Mouse (Mus musculus): ENCODE measurements at regions not wholly inside any gene's neighbourhood (a gene's known extent, or its start where the extent isn't known, plus 50 kb on each side); places are given as distances from the start of the nearest gene placed in this dataset.

- Histone ChIP-seq H3K9me3 (ENCODE audit: control insufficient read depth, low read length) (no peaks in the 10 kb centered on the region), H3K9ac (ENCODE audit: low read depth, low read length) (no peak overlapping the region), H3K4me2 (no peak overlapping the region), H3K4me1 (replicated peaks; ENCODE audit: control insufficient read depth, insufficient read depth, low read length) (no peaks in the 10 kb centered on the region), H3K4me3 (ENCODE audit: low read depth, low read length) (no peak overlapping the region), H3K27ac (ENCODE audit: low read depth, low read length) (no peak overlapping the region), H3K27me3 (replicated peaks; ENCODE audit: control insufficient read depth, insufficient read depth, low read length) (no peaks in the 10 kb centered on the region), H3K36me3 (ENCODE audit: control insufficient read depth, insufficient read depth, low read length) (no peaks in the 10 kb centered on the region)
- no peak for DNase-seq (ENCODE audit: low spot score)
- WGBS: 82% methylated on average over 11 of the region's 11 CpGs
- ATAC-seq (replicated peaks; ENCODE audit: low FRiP score): no peak
These were observed 60.8 kb downstream of the Mis18a start for GRCm38 (mm10) chr16:90666271-90666986.

DNA sequence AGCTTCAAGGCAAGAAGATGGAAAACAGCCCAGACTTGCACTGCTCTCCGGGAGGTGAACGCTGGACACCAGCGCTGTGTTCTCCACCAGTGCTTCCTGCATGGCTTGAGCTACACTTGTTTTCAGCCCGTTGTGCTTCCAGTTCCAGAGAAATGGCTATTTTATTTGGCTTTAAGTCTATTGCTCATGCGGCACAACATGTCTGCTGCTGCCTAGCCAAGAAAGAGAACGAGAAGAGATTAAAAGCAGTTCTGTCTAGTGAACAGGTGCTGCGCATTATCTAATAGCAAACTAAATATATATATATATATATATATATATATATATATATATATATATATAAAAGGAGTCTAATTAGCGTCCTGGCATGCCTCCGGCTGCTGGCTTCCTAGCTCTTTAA lies 63.1 kb downstream of the Mis18a start:
- no peaks in the 10 kb centered on the region for H3K9me3 ChIP-seq (ENCODE audit: control insufficient read depth, low read length)
- no peaks in the 10 kb centered on the region for H3K36me3 ChIP-seq (ENCODE audit: control insufficient read depth, insufficient read depth, low read length)
- ATAC-seq (replicated peaks; ENCODE audit: low FRiP score): no peak
- H3K4me2 ChIP-seq: no peak overlapping the region
- WGBS: 78% methylated on average over 9 of the region's 9 CpGs
- no peaks in the 10 kb centered on the region for H3K27me3 ChIP-seq (replicated peaks; ENCODE audit: control insufficient read depth, insufficient read depth, low read length)
- no peak overlapping the region for H3K4me3 ChIP-seq (ENCODE audit: low read depth, low read length)
- no peak for DNase-seq (ENCODE audit: low spot score)
- H3K27ac ChIP-seq (ENCODE audit: low read depth, low read length): no peak overlapping the region
- no peak overlapping the region for H3K9ac ChIP-seq (ENCODE audit: low read depth, low read length)
- no peaks in the 10 kb centered on the region for H3K4me1 ChIP-seq (replicated peaks; ENCODE audit: control insufficient read depth, insufficient read depth, low read length)

DNA sequence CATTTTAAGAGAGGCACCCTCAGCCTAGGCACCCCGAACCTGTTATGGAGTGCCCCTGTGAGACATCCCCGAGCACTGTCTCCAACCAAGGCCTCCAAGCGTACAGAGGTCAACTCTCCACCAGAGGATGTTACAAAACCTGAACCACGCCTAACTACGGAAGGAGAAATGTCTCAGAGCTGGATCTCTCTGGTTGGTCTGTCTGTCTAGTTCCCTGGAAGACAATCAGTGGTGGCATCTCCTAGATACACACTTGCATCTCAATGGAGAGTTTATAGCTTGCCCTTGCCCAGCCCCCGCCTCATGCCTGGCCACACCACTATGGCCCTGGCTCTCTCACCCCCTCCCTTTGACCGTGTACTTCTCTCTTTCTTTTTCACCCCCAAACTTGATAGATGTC lies 69.2 kb downstream of the Mis18a start:
- no peak overlapping the region for H3K4me3 ChIP-seq (ENCODE audit: low read depth, low read length)
- no peak overlapping the region for H3K27ac ChIP-seq (ENCODE audit: low read depth, low read length)
- WGBS: 79% methylated on average over 7 of the region's 7 CpGs
- no peak for ATAC-seq (replicated peaks; ENCODE audit: low FRiP score)
- no peak overlapping the region for H3K4me2 ChIP-seq
- no peak overlapping the region for H3K9ac ChIP-seq (ENCODE audit: low read depth, low read length)
- no peaks in the 10 kb centered on the region for H3K9me3 ChIP-seq (ENCODE audit: control insufficient read depth, low read length)
- no peaks in the 10 kb centered on the region for H3K36me3 ChIP-seq (ENCODE audit: control insufficient read depth, insufficient read depth, low read length)
- DNase-seq (ENCODE audit: low spot score): no peak
- no peaks in the 10 kb centered on the region for H3K27me3 ChIP-seq (replicated peaks; ENCODE audit: control insufficient read depth, insufficient read depth, low read length)
- no peaks in the 10 kb centered on the region for H3K4me1 ChIP-seq (replicated peaks; ENCODE audit: control insufficient read depth, insufficient read depth, low read length)

DNA sequence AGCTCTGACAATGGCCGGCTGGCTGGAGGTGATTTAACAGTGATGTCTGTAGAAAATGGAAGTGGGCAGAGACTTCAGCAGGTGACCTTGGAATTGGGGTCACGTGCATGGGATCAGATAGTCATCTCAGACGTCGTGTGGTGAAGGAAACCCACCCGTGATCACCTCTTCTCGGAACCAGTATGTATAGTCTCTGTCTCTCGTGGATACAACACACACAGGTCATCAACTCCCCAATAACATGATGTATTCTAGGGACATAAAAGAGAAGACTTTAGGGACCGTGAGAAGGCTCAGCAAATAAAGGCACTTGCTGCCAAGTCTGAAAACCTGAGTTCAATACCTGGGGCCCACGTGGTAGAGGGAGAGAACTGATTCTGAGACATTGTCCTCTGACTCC lies 70.2 kb downstream of the Mis18a start:
- DNase-seq (ENCODE audit: low spot score): no peak
- Histone ChIP-seq H3K36me3 (ENCODE audit: control insufficient read depth, insufficient read depth, low read length) (no peaks in the 10 kb centered on the region), H3K4me1 (replicated peaks; ENCODE audit: control insufficient read depth, insufficient read depth, low read length) (no peaks in the 10 kb centered on the region), H3K9me3 (ENCODE audit: control insufficient read depth, low read length) (no peaks in the 10 kb centered on the region), H3K4me3 (ENCODE audit: low read depth, low read length) (no peak overlapping the region), H3K9ac (ENCODE audit: low read depth, low read length) (no peak overlapping the region), H3K27ac (ENCODE audit: low read depth, low read length) (no peak overlapping the region), H3K27me3 (replicated peaks; ENCODE audit: control insufficient read depth, insufficient read depth, low read length) (no peaks in the 10 kb centered on the region), H3K4me2 (no peak overlapping the region)
- WGBS: 76% methylated on average over 9 of the region's 9 CpGs
- no peak for ATAC-seq (replicated peaks; ENCODE audit: low FRiP score)

- H3K27me3 ChIP-seq (replicated peaks; ENCODE audit: control insufficient read depth, insufficient read depth, low read length): no peaks in the 10 kb centered on the region
- H3K9ac ChIP-seq (ENCODE audit: low read depth, low read length): no peak overlapping the region
- DNase-seq (ENCODE audit: low spot score) (no peak), ATAC-seq (replicated peaks; ENCODE audit: low FRiP score) (no peak)
- no peaks in the 10 kb centered on the region for H3K36me3 ChIP-seq (ENCODE audit: control insufficient read depth, insufficient read depth, low read length)
- H3K27ac ChIP-seq (ENCODE audit: low read depth, low read length): no peak overlapping the region
- no peaks in the 10 kb centered on the region for H3K9me3 ChIP-seq (ENCODE audit: control insufficient read depth, low read length)
- no peaks in the 10 kb centered on the region for H3K4me1 ChIP-seq (replicated peaks; ENCODE audit: control insufficient read depth, insufficient read depth, low read length)
- H3K4me3 ChIP-seq (ENCODE audit: low read depth, low read length): no peak overlapping the region
- 71% methylated on average over 16 of the region's 16 CpGs for WGBS
- no peak overlapping the region for H3K4me2 ChIP-seq
These were observed 70.6 kb downstream of the Mis18a start for GRCm38 (mm10) chr16:90656571-90657011.

DNA sequence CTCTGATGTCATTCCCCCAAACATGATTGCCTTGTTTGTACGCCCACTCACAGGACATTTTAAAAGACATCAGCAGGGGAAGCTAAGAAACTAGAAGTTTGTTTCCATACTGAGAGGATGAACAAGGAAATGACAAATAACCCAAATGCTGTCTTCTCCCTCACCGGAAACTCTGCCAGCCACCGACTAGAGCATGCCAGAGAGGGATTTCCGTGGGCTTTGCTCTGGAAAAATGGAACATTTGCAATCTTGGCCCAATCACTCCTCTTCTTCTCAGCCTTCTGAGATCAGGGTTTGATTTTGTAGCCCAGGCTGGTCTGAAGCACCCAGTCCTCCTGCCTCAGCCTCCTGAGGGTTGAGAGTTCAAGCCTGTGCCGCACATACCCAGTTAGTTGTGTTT lies 72.4 kb downstream of the Mis18a start:
- Histone ChIP-seq H3K27ac (ENCODE audit: low read depth, low read length) (no peak overlapping the region), H3K9ac (ENCODE audit: low read depth, low read length) (no peak overlapping the region), H3K4me3 (ENCODE audit: low read depth, low read length) (no peak overlapping the region), H3K4me2 (no peak overlapping the region), H3K27me3 (replicated peaks; ENCODE audit: control insufficient read depth, insufficient read depth, low read length) (no peaks in the 10 kb centered on the region), H3K36me3 (ENCODE audit: control insufficient read depth, insufficient read depth, low read length) (no peaks in the 10 kb centered on the region), H3K4me1 (replicated peaks; ENCODE audit: control insufficient read depth, insufficient read depth, low read length) (no peaks in the 10 kb centered on the region), H3K9me3 (ENCODE audit: control insufficient read depth, low read length) (no peaks in the 10 kb centered on the region)
- DNase-seq (ENCODE audit: low spot score): no peak
- no peak for ATAC-seq (replicated peaks; ENCODE audit: low FRiP score)
- 82% methylated on average over 5 of the region's 5 CpGs for WGBS

DNA sequence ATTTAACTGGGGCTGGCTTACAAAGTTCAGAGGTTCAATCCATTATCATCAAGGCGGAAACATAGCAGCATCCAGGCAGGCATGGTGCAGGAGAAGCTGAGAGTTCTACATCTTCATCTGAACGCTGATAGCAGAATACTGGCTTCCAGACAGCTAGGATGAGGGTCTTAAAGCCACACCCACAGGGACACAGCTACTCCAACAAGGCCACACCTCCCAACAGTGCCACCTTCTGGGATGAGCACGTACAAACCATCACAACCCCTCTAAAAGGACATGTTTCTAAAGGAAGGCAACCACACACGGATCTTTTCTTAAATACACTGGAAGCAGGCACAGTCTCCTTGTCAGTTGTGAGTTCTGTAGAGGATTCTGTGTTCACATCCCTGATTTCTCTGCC lies 74.4 kb downstream of the Mis18a start:
- no peak overlapping the region for H3K27ac ChIP-seq (ENCODE audit: low read depth, low read length)
- no peak overlapping the region for H3K4me3 ChIP-seq (ENCODE audit: low read depth, low read length)
- no peak overlapping the region for H3K4me2 ChIP-seq
- WGBS: 53% methylated on average over 4 of the region's 4 CpGs
- no peaks in the 10 kb centered on the region for H3K4me1 ChIP-seq (replicated peaks; ENCODE audit: control insufficient read depth, insufficient read depth, low read length)
- no peaks in the 10 kb centered on the region for H3K9me3 ChIP-seq (ENCODE audit: control insufficient read depth, low read length)
- H3K36me3 ChIP-seq (ENCODE audit: control insufficient read depth, insufficient read depth, low read length): no peaks in the 10 kb centered on the region
- H3K27me3 ChIP-seq (replicated peaks; ENCODE audit: control insufficient read depth, insufficient read depth, low read length): no peaks in the 10 kb centered on the region
- ATAC-seq (replicated peaks; ENCODE audit: low FRiP score) (no peak), DNase-seq (ENCODE audit: low spot score) (no peak)
- H3K9ac ChIP-seq (ENCODE audit: low read depth, low read length): no peak overlapping the region

DNA sequence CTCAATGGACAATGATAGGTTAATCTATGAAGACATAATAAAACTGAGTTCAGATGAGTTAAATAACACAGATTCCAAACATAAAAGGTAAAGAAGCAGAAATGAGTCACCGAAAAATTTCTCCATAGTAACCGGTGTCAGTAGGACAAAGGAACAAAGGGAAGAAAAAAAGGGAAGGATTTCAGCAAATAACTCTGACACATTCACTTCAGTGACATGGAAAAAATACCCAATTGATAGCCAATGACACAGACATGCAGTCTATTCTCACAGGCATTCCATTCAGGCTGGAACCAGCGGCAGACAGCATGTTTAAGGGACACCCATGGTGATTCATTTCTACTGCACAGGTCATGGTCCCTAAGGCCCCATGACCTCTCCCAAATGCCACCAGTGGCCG lies 79.0 kb downstream of the Mis18a start:
- Histone ChIP-seq H3K27ac (ENCODE audit: low read depth, low read length) (no peak overlapping the region), H3K4me2 (no peak overlapping the region), H3K36me3 (ENCODE audit: control insufficient read depth, insufficient read depth, low read length) (no peaks in the 10 kb centered on the region), H3K4me3 (ENCODE audit: low read depth, low read length) (no peak overlapping the region), H3K27me3 (replicated peaks; ENCODE audit: control insufficient read depth, insufficient read depth, low read length) (no peaks in the 10 kb centered on the region), H3K9ac (ENCODE audit: low read depth, low read length) (no peak overlapping the region), H3K9me3 (ENCODE audit: control insufficient read depth, low read length) (no peaks in the 10 kb centered on the region), H3K4me1 (replicated peaks; ENCODE audit: control insufficient read depth, insufficient read depth, low read length) (no peaks in the 10 kb centered on the region)
- no peak for DNase-seq (ENCODE audit: low spot score)
- no peak for ATAC-seq (replicated peaks; ENCODE audit: low FRiP score)
- WGBS: 85% methylated on average over 4 of the region's 4 CpGs

DNA sequence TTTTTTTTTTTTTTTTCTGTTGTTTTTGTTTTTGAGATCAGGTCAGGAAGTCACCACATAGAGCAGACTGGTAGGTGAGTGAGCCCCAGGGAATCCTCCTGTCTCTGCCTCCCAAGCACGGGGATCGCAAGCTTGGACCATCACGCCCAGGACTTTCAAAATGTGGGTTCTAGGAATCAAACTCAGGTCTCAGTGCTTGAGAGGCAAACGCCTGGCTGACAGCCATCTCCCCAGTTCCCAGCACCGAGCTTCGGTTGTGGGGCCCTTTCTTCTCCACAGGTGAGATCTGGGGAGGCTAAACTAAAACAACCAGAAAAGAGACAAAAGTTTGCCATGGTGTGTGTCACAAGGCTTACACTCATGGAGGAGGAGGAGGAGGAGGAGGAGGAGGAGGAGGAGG lies 84.5 kb downstream of the Mis18a start:
- ATAC-seq (replicated peaks; ENCODE audit: low FRiP score) (no peak), DNase-seq (ENCODE audit: low spot score) (no peak)
- H3K4me2 ChIP-seq: no peak overlapping the region
- no peaks in the 10 kb centered on the region for H3K27me3 ChIP-seq (replicated peaks; ENCODE audit: control insufficient read depth, insufficient read depth, low read length)
- WGBS: 80% methylated on average over 6 of the region's 6 CpGs
- no peak overlapping the region for H3K27ac ChIP-seq (ENCODE audit: low read depth, low read length)
- no peak overlapping the region for H3K4me3 ChIP-seq (ENCODE audit: low read depth, low read length)
- no peak overlapping the region for H3K9ac ChIP-seq (ENCODE audit: low read depth, low read length)
- H3K9me3 ChIP-seq (ENCODE audit: control insufficient read depth, low read length): no peaks in the 10 kb centered on the region
- no peaks in the 10 kb centered on the region for H3K4me1 ChIP-seq (replicated peaks; ENCODE audit: control insufficient read depth, insufficient read depth, low read length)
- no peaks in the 10 kb centered on the region for H3K36me3 ChIP-seq (ENCODE audit: control insufficient read depth, insufficient read depth, low read length)

All from liver, embryonic 11.5 days (tissue).